Mouse (Mus musculus) intestine, embryonic 14.5 days (tissue): Measurements from ENCODE around the gene Sgcd. TPM values are rescaled to one million over a fixed set of nuclear protein-coding genes. Genes with fewer than 3 reads are reported as not detected.

ENCODE experiments used
- ATAC-seq: fragments of 200-750 bp; cut with Nextera tagmentation; replicated peaks from 2 replicates; pipeline ENCODE4 v1.8.0; 2017; ENCODE audit warnings: low read depth, moderate number of reproducible peaks, moderate TSS enrichment, moderate library complexity; ENCODE audit not compliant: low FRiP score, low TSS enrichment
- DNase-seq: peaks from one replicate; pipeline ENCODE4 v3.0.0-alpha.2; 2018; ENCODE audit warnings: low spot score
- H3K27ac ChIP-seq: fragments of 300-500 bp; sonication (generic); 2 replicates; pipeline ENCODE4 v1.5.1; 2014; ENCODE audit warnings: low read depth, mild to moderate bottlenecking, control low read depth
- H3K27me3 ChIP-seq: fragments of 300-500 bp; sonication (generic); replicated peaks from 2 replicates; pipeline ENCODE4 v1.6.1; 2014; ENCODE audit warnings: low read length, control low read depth; ENCODE audit not compliant: control insufficient read depth, insufficient read depth
- H3K36me3 ChIP-seq: fragments of 300-500 bp; sonication (generic); 2 replicates; pipeline ENCODE4 v1.6.1; 2014; ENCODE audit warnings: low read length, control low read depth; ENCODE audit not compliant: control insufficient read depth, insufficient read depth
- H3K4me1 ChIP-seq: fragments of 300-500 bp; sonication (generic); replicated peaks from 2 replicates; pipeline ENCODE4 v1.6.1; 2014; ENCODE audit warnings: low read length, control low read depth, mixed read lengths; ENCODE audit not compliant: control insufficient read depth, insufficient read depth
- H3K4me2 ChIP-seq: fragments of 300-500 bp; sonication (generic); 2 replicates; pipeline ENCODE4 v1.6.1; 2014; ENCODE audit warnings: low read length
- H3K4me3 ChIP-seq: fragments of 300-500 bp; sonication (generic); 2 replicates; pipeline ENCODE4 v1.5.1; 2014; ENCODE audit warnings: low read depth, low read length, control low read depth, mixed read lengths
- H3K9ac ChIP-seq: fragments of 300-500 bp; sonication (generic); 2 replicates; pipeline ENCODE4 v1.6.1; 2014; ENCODE audit warnings: mild to moderate bottlenecking, low read length
- H3K9me3 ChIP-seq: fragments of 300-500 bp; sonication (generic); 2 replicates; pipeline ENCODE4 v1.6.1; 2016; ENCODE audit warnings: low read length, control low read depth; ENCODE audit not compliant: control insufficient read depth
- WGBS: fragments of 180-500 bp; shearing (Covaris S2); extraction: QIAGEN DNeasy Blood & Tissue Kit; methylation state at CpG from one replicate; pipeline ENCODE4 v1.1.7; 2014; 5-methylcytosine and 5-hydroxymethylcytosine counted together
- polyA plus RNA-seq: library from polyadenylated mRNA; unstranded; fragments of >200 nt; fragmentation: Nextera tagmentation; extraction: Ambion mirVana; gene quantifications from 2 replicates; pipeline ENCODE4 v1.2.1, GENCODE M21; 2014

The Sgcd gene
- polyA plus RNA-seq, result 4.3 and 5.2 TPM in 2 replicates

GRCm38 (mm10) chr11:47988697-47989533 lies at the start of gene Sgcd:
TSS of gene Sgcd (minus strand) at chr11:47988969.
- H3K27ac ChIP-seq, result no peak within 1 kb of the TSS
- no peaks in the 10 kb centered on the region for H3K36me3 ChIP-seq
- H3K27me3 ChIP-seq, result peaks cover 32% of the 10 kb centered on the region
- no peaks in the 10 kb centered on the region for H3K4me1 ChIP-seq
- peak within 1 kb of the TSS; percentile 52 for H3K9ac ChIP-seq
- H3K4me3 ChIP-seq, result peak within 1 kb of the TSS; percentile 59
- ATAC-seq (peak; percentile 82), DNase-seq (peak; percentile 74)
- WGBS, result under 1% methylated on average over 66 of the region's 67 CpGs
- H3K4me2 ChIP-seq, result peak within 1 kb of the TSS; percentile 96
- H3K9me3 ChIP-seq, result no peaks in the 10 kb centered on the region

GRCm38 (mm10) chr11:48038051-48038450 lies 49.3 kb upstream of the Sgcd start:
- H3K27ac ChIP-seq, result no peak overlapping the region
- no peak overlapping the region for H3K4me2 ChIP-seq
- H3K36me3 ChIP-seq, result no peaks in the 10 kb centered on the region
- H3K4me3 ChIP-seq, result no peak overlapping the region
- no peaks in the 10 kb centered on the region for H3K4me1 ChIP-seq
- no peak overlapping the region for H3K9ac ChIP-seq
- 65% methylated on average over 4 of the region's 4 CpGs for WGBS
- H3K9me3 ChIP-seq, result no peaks in the 10 kb centered on the region
- no peak for ATAC-seq
- no peaks in the 10 kb centered on the region for H3K27me3 ChIP-seq
- DNase-seq, result no peak

GRCm38 (mm10) chr11:48012836-48013235 lies 24.1 kb upstream of the Sgcd start:
- 56% methylated on average over 3 of the region's 3 CpGs for WGBS
- Histone ChIP-seq H3K9me3 (no peaks in the 10 kb centered on the region), H3K9ac (no peak overlapping the region), H3K36me3 (no peaks in the 10 kb centered on the region), H3K27ac (no peak overlapping the region), H3K4me3 (no peak overlapping the region), H3K4me2 (no peak overlapping the region), H3K27me3 (no peaks in the 10 kb centered on the region), H3K4me1 (no peaks in the 10 kb centered on the region)
- ATAC-seq, result no peak
- no peak for DNase-seq

DNA sequence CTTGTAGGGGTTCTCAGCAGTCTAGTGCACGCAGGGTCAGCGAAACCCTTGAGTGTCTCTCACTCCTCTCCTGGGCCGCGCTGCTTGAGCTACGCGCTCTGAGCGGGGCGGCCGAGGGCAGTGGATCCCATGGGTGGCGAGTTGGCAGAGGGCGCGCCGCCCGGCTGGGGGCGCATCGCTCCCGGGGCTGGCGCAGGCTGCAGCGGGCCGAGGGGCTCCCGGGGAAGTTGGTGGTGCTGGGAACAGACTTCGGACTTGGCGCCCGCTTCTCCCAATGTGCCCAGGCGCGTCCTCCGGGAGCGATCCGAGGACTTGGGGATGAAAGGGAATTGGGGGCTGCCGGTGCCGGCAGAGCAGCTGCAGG lies 454 bp downstream of the Sgcd start:
- Histone ChIP-seq H3K9ac (peak overlapping the region; percentile 52), H3K36me3 (no peaks in the 10 kb centered on the region), H3K27ac (no peak overlapping the region), H3K4me1 (no peaks in the 10 kb centered on the region), H3K4me3 (peak overlapping the region; percentile 59), H3K27me3 (peaks cover 32% of the 10 kb centered on the region), H3K4me2 (peak overlapping the region; percentile 96), H3K9me3 (no peaks in the 10 kb centered on the region)
- ATAC-seq (peak; percentile 51), DNase-seq (no peak)
- WGBS, result under 1% methylated on average over 29 of the region's 31 CpGs

GRCm38 (mm10) chr11:47987893-47988267 lies 889 bp downstream of the Sgcd start:
- ATAC-seq (no peak), DNase-seq (no peak)
- Histone ChIP-seq H3K4me1 (no peaks in the 10 kb centered on the region), H3K9me3 (no peaks in the 10 kb centered on the region), H3K9ac (no peak overlapping the region), H3K4me3 (peak overlapping the region; percentile 59), H3K27me3 (peaks cover 32% of the 10 kb centered on the region), H3K4me2 (peak overlapping the region; percentile 96), H3K27ac (no peak overlapping the region), H3K36me3 (no peaks in the 10 kb centered on the region)
- WGBS, result 16% methylated on average over 12 of the region's 12 CpGs

GRCm38 (mm10) chr11:47987251-47987892 lies 1.4 kb downstream of the Sgcd start:
- WGBS, result 57% methylated on average over 8 of the region's 8 CpGs
- no peak overlapping the region for H3K9ac ChIP-seq

GRCm38 (mm10) chr11:47982152-47982551 lies 6.6 kb downstream of the Sgcd start:
- H3K9ac ChIP-seq, result no peak overlapping the region
- no peak overlapping the region for H3K27ac ChIP-seq
- DNase-seq, result no peak
- H3K36me3 ChIP-seq, result no peaks in the 10 kb centered on the region
- H3K4me1 ChIP-seq, result no peaks in the 10 kb centered on the region
- WGBS, result 65% methylated on average over 1 of the region's 1 CpGs
- no peaks in the 10 kb centered on the region for H3K9me3 ChIP-seq
- no peak for ATAC-seq
- H3K4me2 ChIP-seq, result no peak overlapping the region
- peaks cover 8% of the 10 kb centered on the region; the same call in 1 of the 2 replicates for H3K27me3 ChIP-seq
- H3K4me3 ChIP-seq, result no peak overlapping the region

More at GRCm38 (mm10) chr11:47987251-47987892, 1.4 kb downstream of the Sgcd start:
- DNase-seq (no peak), ATAC-seq (no peak)
- Histone ChIP-seq H3K9me3 (no peaks in the 10 kb centered on the region), H3K4me1 (no peaks in the 10 kb centered on the region), H3K27me3 (peaks cover 32% of the 10 kb centered on the region), H3K27ac (no peak overlapping the region), H3K4me3 (no peak overlapping the region; the same call in 1 of the 2 replicates), H3K36me3 (no peaks in the 10 kb centered on the region), H3K4me2 (no peak overlapping the region)

DNA sequence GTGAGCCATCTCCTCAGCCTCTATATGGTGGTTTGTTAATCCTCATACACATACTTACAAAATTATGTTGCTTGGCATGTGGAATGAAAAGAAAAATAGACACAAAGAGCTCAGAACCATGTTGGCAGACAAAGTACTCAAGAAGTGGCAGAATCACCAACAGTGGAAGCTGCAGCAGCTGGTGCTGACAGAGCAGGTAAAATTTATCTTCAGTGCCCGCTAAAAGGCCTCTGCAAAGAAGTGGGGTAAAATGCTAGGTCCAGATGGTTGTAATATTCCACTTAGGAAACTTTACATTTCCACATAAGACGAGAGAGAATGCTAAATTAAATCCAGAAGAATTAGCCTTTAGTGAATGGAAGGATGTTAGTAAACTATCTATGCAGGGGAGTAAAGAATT lies 7.7 kb downstream of the Sgcd start:
- WGBS, result 54% methylated on average over 2 of the region's 2 CpGs
- no peaks in the 10 kb centered on the region for H3K4me1 ChIP-seq
- H3K9ac ChIP-seq, result no peak overlapping the region
- H3K27me3 ChIP-seq, result 0 out of 2 replicates have a peak, but pooled peaks cover 5% of the 10 kb centered on the region
- no peaks in the 10 kb centered on the region for H3K36me3 ChIP-seq
- no peak overlapping the region for H3K27ac ChIP-seq
- no peak overlapping the region for H3K4me3 ChIP-seq
- no peak for DNase-seq
- no peaks in the 10 kb centered on the region for H3K9me3 ChIP-seq
- no peak overlapping the region for H3K4me2 ChIP-seq
- no peak for ATAC-seq
